16 mouse cellular contexts compared by ENCODE assay signal in genomic region chr9:98314059-98314650, GRCm38 (mm10). TPM values are rescaled to one million over a fixed set of nuclear protein-coding genes. Genes with fewer than 3 reads are reported as not detected.
A peak's percentile ranks its signal among the peaks of the same experiment; 100 is the strongest.
DNase-seq lines count a peak whose midpoint lies in the region; ATAC-seq lines count a peak whose summit lies in the region.
"Had no signal": no experiment of that assay in that cellular context is flagged by ENCODE, and none has a peak within 500 bp of the region (broad histone marks: within the 10 kb centered on the region; RNA-seq: fewer than 3 reads in every experiment).

No protein-coding gene starts in this region.

- H3K4me1 ChIP-seq in midbrain, embryonic 13.5 days (replicated peaks) = peaks cover 10% of the 10 kb centered on the region
- H3K4me1 ChIP-seq: embryonic facial prominence, embryonic 13.5 days had no signal

- WGBS in midbrain, embryonic 13.5 days = 89% methylated on average over 7 of the region's 7 CpGs

- no peaks in the 10 kb centered on the region for H3K36me3 ChIP-seq in midbrain, embryonic 13.5 days
- H3K36me3 ChIP-seq: embryonic facial prominence, embryonic 13.5 days; limb, embryonic 12.5 days had no signal

- no peaks in the 10 kb centered on the region for H3K27me3 ChIP-seq in midbrain, embryonic 13.5 days
- H3K27me3 ChIP-seq: embryonic facial prominence, embryonic 13.5 days; limb, embryonic 12.5 days had no signal

- H3K4me2 ChIP-seq in midbrain, embryonic 13.5 days (replicated peaks) = no peak overlapping the region
- H3K4me2 ChIP-seq: embryonic facial prominence, embryonic 13.5 days; hindbrain, embryonic 14.5 days; limb, embryonic 12.5 days; midbrain, embryonic 11.5 days had no signal

- H3K27ac ChIP-seq in midbrain, embryonic 13.5 days = no peak overlapping the region
- H3K27ac ChIP-seq: embryonic facial prominence, embryonic 13.5 days; hindbrain, embryonic 14.5 days; limb, embryonic 12.5 days had no signal

- DNase-seq in adrenal gland, adult (ENCODE audit: inconsistent age in 2 of 2, low spot score in 1 of 2) = peak; percentile 33 to 71
- no peak for DNase-seq in adrenal gland, postnatal 25 days
- peak; percentile 29 for DNase-seq in adrenal gland, postnatal 10 days
- DNase-seq in urinary bladder, postnatal 10 days (ENCODE audit: low spot score) = no peak
- DNase-seq in heart, postnatal 36 days = no peak
- DNase-seq: cerebellum, postnatal 25 days; kidney, adult 11 months; kidney, postnatal 14 days; lung, postnatal 14 days had no signal

- peak; percentile 51 for ATAC-seq in erythroid progenitor cell, adult 5-6 weeks (replicated peaks; ENCODE audit: low FRiP score, poor library complexity, severe bottlenecking)
- peak; percentile 66 for ATAC-seq in megakaryocyte progenitor cell, adult 5-6 weeks (replicated peaks; ENCODE audit: poor library complexity)
- ATAC-seq in midbrain, embryonic 13.5 days = no peak

- no peak overlapping the region for H3K9ac ChIP-seq in midbrain, embryonic 13.5 days (replicated peaks)
- H3K9ac ChIP-seq: embryonic facial prominence, embryonic 13.5 days; hindbrain, embryonic 14.5 days; limb, embryonic 12.5 days had no signal

- no peaks in the 10 kb centered on the region for H3K9me3 ChIP-seq in midbrain, embryonic 13.5 days
- H3K9me3 ChIP-seq: embryonic facial prominence, embryonic 13.5 days; limb, embryonic 12.5 days had no signal

- no peak overlapping the region for H3K4me3 ChIP-seq in midbrain, embryonic 13.5 days (replicated peaks)
- H3K4me3 ChIP-seq: embryonic facial prominence, embryonic 13.5 days; limb, embryonic 12.5 days had no signal

- intact Hi-C loops in heart, postnatal 36 days (cut with DNase I) = no loop called here

RNA-seq across cellular contexts. Expression of gene Nmnat3, which starts 26.9 kb away (rescaled TPM):
- total RNA-seq in adrenal gland, postnatal 25 days (2021) = 14.7 and 19.0 TPM in 2 replicates
- 10 to 100 TPM; 12.5 to 14.5 TPM for total RNA-seq in adrenal gland, postnatal 10 days (2021)
- 66.3 and 77.1 TPM in 2 replicates for total RNA-seq in erythroid progenitor cell, adult 5-6 weeks (2015; ENCODE audit: low replicate concordance)
- total RNA-seq in erythroid progenitor cell, adult 5-6 weeks (2017; ENCODE audit: low replicate concordance) = 81.5 and 109 TPM in 2 replicates
- total RNA-seq in megakaryocyte progenitor cell, adult 5-6 weeks (2015) = 13.3 and 22.5 TPM in 2 replicates
- total RNA-seq in megakaryocyte progenitor cell, adult 5-6 weeks (2017) = 16.2 and 17.0 TPM in 2 replicates
- 10 to 100 TPM; 13.5 to 15.0 TPM for total RNA-seq in heart, postnatal 36 days (2021)
- polyA plus RNA-seq in midbrain, embryonic 13.5 days (2015; fragmentation: Nextera tagmentation; extraction: Ambion mirVana) = 1.0 and 1.3 TPM in 2 replicates

Comparison
In these comparisons a context has a peak if more than half of its experiments do, and no peak if none do; other contexts are left out.
1. DNase-seq: peak in adrenal gland, adult (2 of 2) and adrenal gland, postnatal 10 days (single experiment); none in adrenal gland, postnatal 25 days (single experiment), urinary bladder, postnatal 10 days (single experiment) and heart, postnatal 36 days (0 of 2).